Mouse (Mus musculus) cortical plate, adult 2 months (tissue): Measurements from ENCODE around the gene Tent5c.

ENCODE experiments used
- CTCF ChIP-seq: fragments of 200-500 bp; IDR thresholded peaks from 2 replicates; pipeline ENCODE4 v1.5.1; 2011; ENCODE audit warnings: mild to moderate bottlenecking, control low read depth, low read length; ENCODE audit not compliant: insufficient read depth; ENCODE audit errors: extremely low read depth
- POLR2A ChIP-seq: fragments of 200-500 bp; IDR thresholded peaks from 2 replicates; pipeline ENCODE4 v1.6.1; 2011; ENCODE audit warnings: mild to moderate bottlenecking, low read length, control low read depth; ENCODE audit not compliant: insufficient read depth; ENCODE audit errors: extremely low read depth

- TF ChIP-seq CTCF: no peak
- TF ChIP-seq POLR2A: no peak
These were observed 7.0 kb upstream of the Tent5c start for GRCm38 (mm10) chr3:100496081-100496480.
